Mouse (Mus musculus): ENCODE measurements around the gene H2afb3. TPM values are rescaled to one million over a fixed set of nuclear protein-coding genes. Genes with fewer than 3 reads are reported as not detected.
"Not testable (repeated sequence)": the region's sequence is repeated elsewhere in the genome, so short reads cannot be mapped to it uniquely, and the experiment has no call there.

H2afb3 gene
- total RNA-seq (2021), result not detected
- long read RNA-seq, experiment 1, result 0 reads
- long read RNA-seq, experiment 2, result 0 reads

GRCm38 (mm10) chrX:120312995-120313394 lies at the start of gene H2afb3:
H2afb3 (minus strand) TSS chrX:120313095.
- not testable (repeated sequence) for DNase-seq (ENCODE audit: low spot score in 2 of 2)

- no peak for DNase-seq (ENCODE audit: low spot score in 2 of 2)
Measured at GRCm38 (mm10) chrX:120301469-120302175, 11.3 kb downstream of the H2afb3 start.

DNA sequence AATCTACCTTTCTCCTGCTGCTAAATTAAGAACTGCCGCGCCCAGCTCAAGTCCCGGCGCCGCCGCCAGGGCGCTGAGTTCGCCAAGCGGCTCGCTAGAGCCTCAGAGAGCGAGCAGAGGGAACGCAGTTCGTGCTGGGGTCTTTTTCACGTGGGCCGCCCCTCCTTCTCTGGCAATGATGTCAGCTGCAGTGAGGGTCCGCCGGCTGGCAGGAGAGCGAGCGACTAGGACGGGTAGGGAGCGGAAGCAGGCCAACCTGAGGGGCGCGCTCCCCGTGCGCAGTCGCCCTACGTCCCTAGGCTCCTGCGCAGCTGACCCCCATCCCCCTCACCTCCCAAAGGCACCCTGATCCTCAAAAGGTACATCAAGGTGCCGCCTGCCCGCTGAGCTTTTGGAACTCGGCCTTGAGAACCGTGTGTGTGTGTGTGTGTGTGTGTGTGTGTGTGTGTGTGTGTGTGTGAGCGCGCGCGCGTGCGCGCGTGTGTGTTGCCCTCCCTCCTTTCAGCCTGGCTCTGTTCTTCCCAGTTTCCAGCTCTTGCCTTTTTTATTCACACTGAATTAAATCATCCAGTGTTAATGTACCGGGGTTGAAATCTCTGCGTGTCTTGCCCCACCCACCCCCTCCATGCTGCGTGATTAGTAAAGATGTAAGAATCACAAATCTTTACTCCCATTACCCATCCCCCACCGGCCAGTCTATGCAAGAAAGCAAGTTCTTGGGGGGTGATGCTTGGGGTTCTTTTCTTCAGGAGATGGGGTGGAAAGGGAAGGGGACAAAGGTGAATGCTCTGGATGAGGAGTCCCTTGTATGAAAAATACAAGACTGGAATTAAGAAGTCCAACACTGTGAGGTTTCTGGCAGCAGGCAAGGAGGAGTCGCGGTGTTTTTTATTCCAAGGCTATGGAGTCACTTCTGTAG lies 19.8 kb downstream of the H2afb3 start:
- DNase-seq (ENCODE audit: low spot score in 2 of 2), result no peak

DNA sequence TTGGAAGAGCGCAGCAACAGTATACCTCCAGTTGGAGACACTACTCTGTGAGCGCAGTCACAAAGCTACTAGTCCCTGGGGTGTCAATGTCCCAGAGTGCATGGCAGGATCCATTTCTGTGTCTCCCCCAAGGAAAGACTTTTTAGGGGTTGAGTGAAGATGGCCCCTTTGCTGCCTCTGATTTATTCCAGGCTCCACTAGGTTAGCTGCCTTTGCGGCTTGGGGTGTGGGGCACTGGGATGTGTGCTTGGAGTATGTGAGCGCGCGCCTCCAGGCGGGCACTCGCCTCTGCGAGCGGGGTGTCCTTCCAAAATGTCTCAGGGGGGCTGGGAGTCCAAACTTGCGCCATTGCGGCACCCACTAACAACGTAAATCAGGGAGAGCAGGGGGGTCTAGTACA lies 21.2 kb downstream of the H2afb3 start:
- DNase-seq (ENCODE audit: low spot score in 2 of 2), result no peak

- DNase-seq (ENCODE audit: low spot score in 2 of 2), result no peak
Measured at GRCm38 (mm10) chrX:120290900-120291280, 22.0 kb downstream of the H2afb3 start.

GRCm38 (mm10) chrX:120290011-120290899 lies 22.6 kb downstream of the H2afb3 start, which contains the start of gene Pcdh11x:
Pcdh11x (plus strand) TSS chrX:120290259.
- DNase-seq (ENCODE audit: low spot score in 2 of 2), result no peak

DNA sequence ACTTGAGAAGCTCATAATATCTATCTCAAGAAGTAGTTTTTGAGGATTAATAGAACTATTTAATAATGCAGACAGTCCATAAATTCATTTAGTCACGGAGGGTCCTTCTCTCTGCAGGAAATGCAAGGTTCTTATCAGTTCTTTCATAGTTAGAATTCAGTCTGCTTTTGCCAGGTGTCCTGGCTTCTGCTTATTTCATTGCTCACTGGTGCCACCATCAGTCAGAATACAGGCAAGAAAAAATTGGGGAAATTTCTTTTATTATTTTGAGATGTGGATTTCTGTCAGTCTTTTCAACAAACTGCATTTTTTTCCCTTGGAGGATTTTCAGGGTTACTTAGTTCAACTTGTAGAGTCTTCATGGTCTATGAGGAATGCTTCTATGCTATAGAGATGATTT lies 25.4 kb downstream of the H2afb3 start:
- DNase-seq (ENCODE audit: low spot score in 2 of 2), result no peak

DNA sequence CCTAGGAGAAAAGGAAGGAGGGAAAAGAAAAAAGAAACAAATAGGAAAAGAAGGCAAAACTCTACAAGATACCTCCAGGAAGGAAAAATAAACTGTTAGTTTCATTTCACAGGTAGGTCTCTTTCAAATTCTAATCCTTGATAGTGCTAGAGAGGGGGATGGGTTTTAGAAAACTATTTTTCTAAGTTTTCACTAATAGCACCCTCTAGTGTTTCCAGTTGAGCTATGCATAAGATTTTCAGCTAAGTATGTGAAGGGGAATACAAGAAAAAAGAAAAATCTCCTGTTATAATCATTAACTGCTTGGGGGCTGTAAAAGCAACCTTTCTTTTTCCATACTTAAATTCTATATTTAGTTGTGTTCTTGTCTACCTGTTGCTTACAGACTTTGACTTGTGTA lies 27.4 kb downstream of the H2afb3 start:
- DNase-seq (ENCODE audit: low spot score in 2 of 2), result no peak

Other genes starting within 250 kb of the H2afb3 start
- gene Pcdh11x, start 22.8 kb downstream of the H2afb3 start, total RNA-seq (2021), result under 1 TPM; 0.07 to 0.19 TPM

Measured in adrenal gland, adult 18-20 months (tissue).